Mouse (Mus musculus) intestine, postnatal 0 days (tissue): Measurements from ENCODE around the gene Zgpat. TPM values are rescaled to one million over a fixed set of nuclear protein-coding genes. Genes with fewer than 3 reads are reported as not detected.

Experiments used
- ATAC-seq: fragments of 200-750 bp; cut with Nextera tagmentation; 2 replicates; pipeline ENCODE4 v1.8.0; 2017; ENCODE audit warnings: mild to moderate bottlenecking, moderate TSS enrichment, moderate library complexity
- H3K27ac ChIP-seq: fragments of 300-500 bp; sonication (generic); 2 replicates; pipeline ENCODE4 v1.5.1; 2014; ENCODE audit warnings: mild to moderate bottlenecking, low read depth, low read length, moderate library complexity
- H3K27me3 ChIP-seq: fragments of 300-500 bp; sonication (generic); replicated peaks from 2 replicates; pipeline ENCODE4 v1.6.1; 2014; ENCODE audit warnings: low read length, mixed read lengths; ENCODE audit not compliant: control insufficient read depth, insufficient read depth
- H3K36me3 ChIP-seq: fragments of 300-500 bp; sonication (generic); 2 replicates; pipeline ENCODE4 v1.6.1; 2014; ENCODE audit warnings: mild to moderate bottlenecking, moderate library complexity; ENCODE audit not compliant: control insufficient read depth, insufficient read depth
- H3K4me1 ChIP-seq: fragments of 300-500 bp; sonication (generic); replicated peaks from 2 replicates; pipeline ENCODE4 v1.6.1; 2014; ENCODE audit warnings: antibody characterized with exemption, low read length, mixed read lengths; ENCODE audit not compliant: control insufficient read depth, insufficient read depth
- H3K4me2 ChIP-seq: fragments of 300-500 bp; sonication (generic); replicated peaks from 2 replicates; pipeline ENCODE4 v1.6.1; 2014; ENCODE audit warnings: low read depth, mild to moderate bottlenecking, moderate library complexity
- H3K4me3 ChIP-seq: fragments of 300-500 bp; sonication (generic); 2 replicates; pipeline ENCODE4 v1.5.1; 2014; ENCODE audit warnings: low read depth, low read length
- H3K9ac ChIP-seq: fragments of 300-500 bp; sonication (generic); 2 replicates; pipeline ENCODE4 v1.6.1; 2014; ENCODE audit warnings: mild to moderate bottlenecking, low read depth, low read length
- H3K9me3 ChIP-seq: fragments of 300-500 bp; sonication (generic); 2 replicates; pipeline ENCODE4 v1.6.1; 2016; ENCODE audit warnings: mixed run types; ENCODE audit not compliant: control insufficient read depth
- CTCF ChIP-seq: sonication (generic); IDR thresholded peaks from 2 replicates; pipeline ENCODE4 v1.5.1; 2016; ENCODE audit warnings: low read depth, mild to moderate bottlenecking, control low read depth, antibody characterized with exemption, moderate library complexity
- WGBS: fragments of 180-500 bp; shearing (Covaris S2); extraction: QIAGEN DNeasy Blood & Tissue Kit; methylation state at CpG from one replicate; pipeline ENCODE4 v1.1.7; 2014; 5-methylcytosine and 5-hydroxymethylcytosine counted together
- polyA plus RNA-seq: library from polyadenylated mRNA; unstranded; fragments of >200 nt; fragmentation: Nextera tagmentation; extraction: Ambion mirVana; gene quantifications from 2 replicates; pipeline ENCODE4 v1.2.1, GENCODE M21; 2015

The Zgpat gene
- polyA plus RNA-seq, 1 experiment from 2014 or later = 23.8 TPM

GRCm38 (mm10) chr2:181419359-181419758, 54.6 kb downstream of the Zgpat start:
- no peak for TF ChIP-seq CTCF
- Histone ChIP-seq H3K4me3 (no peak overlapping the region), H3K4me1 (no peaks in the 10 kb centered on the region), H3K4me2 (no peak overlapping the region), H3K27ac (no peak overlapping the region), H3K36me3 (peaks cover 3% of the 10 kb centered on the region; the same call in 1 of the 2 replicates), H3K9ac (no peak overlapping the region), H3K27me3 (no peaks in the 10 kb centered on the region), H3K9me3 (no peaks in the 10 kb centered on the region)
- ATAC-seq = no peak
- WGBS = 70% methylated on average over 7 of the region's 7 CpGs

GRCm38 (mm10) chr2:181420426-181420825, 55.7 kb downstream of the Zgpat start:
- Histone ChIP-seq H3K4me2 (no peak overlapping the region), H3K9me3 (no peaks in the 10 kb centered on the region), H3K27me3 (no peaks in the 10 kb centered on the region), H3K4me1 (no peaks in the 10 kb centered on the region), H3K36me3 (peaks cover 3% of the 10 kb centered on the region; the same call in 1 of the 2 replicates), H3K4me3 (no peak overlapping the region), H3K9ac (no peak overlapping the region), H3K27ac (no peak overlapping the region)
- no peak for TF ChIP-seq CTCF
- WGBS = 64% methylated on average over 4 of the region's 4 CpGs
- ATAC-seq = no peak

- Histone ChIP-seq H3K27ac (no peak overlapping the region), H3K27me3 (no peaks in the 10 kb centered on the region), H3K36me3 (peaks cover 3% of the 10 kb centered on the region; the same call in 1 of the 2 replicates), H3K9ac (no peak overlapping the region), H3K4me1 (no peaks in the 10 kb centered on the region), H3K9me3 (no peaks in the 10 kb centered on the region), H3K4me3 (no peak overlapping the region), H3K4me2 (no peak overlapping the region)
- no peak for ATAC-seq
- no peak for TF ChIP-seq CTCF
- 67% methylated on average over 4 of the region's 4 CpGs for WGBS
Measured at GRCm38 (mm10) chr2:181420903-181421638, 56.3 kb downstream of the Zgpat start.

GRCm38 (mm10) chr2:181423834-181424233, 59.1 kb downstream of the Zgpat start:
- Histone ChIP-seq H3K4me3 (no peak overlapping the region), H3K9me3 (no peaks in the 10 kb centered on the region), H3K4me1 (no peaks in the 10 kb centered on the region), H3K9ac (no peak overlapping the region), H3K27ac (no peak overlapping the region), H3K36me3 (peaks cover 3% of the 10 kb centered on the region; the same call in 1 of the 2 replicates), H3K4me2 (no peak overlapping the region), H3K27me3 (no peaks in the 10 kb centered on the region)
- ATAC-seq = no peak
- 83% methylated on average over 9 of the region's 9 CpGs for WGBS
- TF ChIP-seq CTCF = no peak

Other genes starting within 250 kb of the Zgpat start
- 0.51 and 0.72 TPM in 2 replicates for gene Kcnq2, start 229.6 kb upstream of the Zgpat start, polyA plus RNA-seq
- 0.38 and 0.58 TPM in 2 replicates for gene Eef1a2, start 207.9 kb upstream of the Zgpat start, polyA plus RNA-seq
- 197 TPM in 2 replicates for gene Ppdpf, start 177.7 kb upstream of the Zgpat start, polyA plus RNA-seq
- 1.9 and 2.4 TPM in 2 replicates for gene Ptk6, start 162.1 kb upstream of the Zgpat start, polyA plus RNA-seq
- gene Srms, start 151.7 kb upstream of the Zgpat start, polyA plus RNA-seq = 0.17 and 0.20 TPM in 2 replicates
- gene Fndc11, start 144.9 kb upstream of the Zgpat start, polyA plus RNA-seq = 0.13 TPM in 1 of 2 replicates, not detected in the other
- gene Helz2, start 122.9 kb upstream of the Zgpat start, polyA plus RNA-seq = 5.7 and 6.9 TPM in 2 replicates
- gene Gmeb2, start 76.9 kb upstream of the Zgpat start, polyA plus RNA-seq = 5.4 and 5.8 TPM in 2 replicates
- 28.9 and 32.3 TPM in 2 replicates for gene Stmn3, start 50.4 kb upstream of the Zgpat start, polyA plus RNA-seq
- gene Rtel1, start 45.2 kb upstream of the Zgpat start, polyA plus RNA-seq = 10.0 and 10.5 TPM in 2 replicates
- 32.1 TPM in 2 replicates for gene Arfrp1, start 476 bp downstream of the Zgpat start, polyA plus RNA-seq
- gene Lime1, start 15.2 kb downstream of the Zgpat start, polyA plus RNA-seq = 6.7 and 8.6 TPM in 2 replicates
- gene Zbtb46, start 94.5 kb downstream of the Zgpat start, polyA plus RNA-seq = 2.1 and 2.3 TPM in 2 replicates
- 0.07 TPM in 1 of 2 replicates, not detected in the other for gene Abhd16b, start 128.3 kb downstream of the Zgpat start, polyA plus RNA-seq
- 83.7 and 88.2 TPM in 2 replicates for gene Tpd52l2, start 132.2 kb downstream of the Zgpat start, polyA plus RNA-seq
- gene Dnajc5, start 155.6 kb downstream of the Zgpat start, polyA plus RNA-seq = 60.4 and 62.9 TPM in 2 replicates
- gene Uckl1, start 220.0 kb downstream of the Zgpat start, polyA plus RNA-seq = 49.4 and 60.2 TPM in 2 replicates
- gene Prpf6, start 226.9 kb downstream of the Zgpat start, polyA plus RNA-seq = 30.6 and 33.9 TPM in 2 replicates
- 13.0 and 16.2 TPM in 2 replicates for gene Zfp512b, start 227.9 kb downstream of the Zgpat start, polyA plus RNA-seq
- gene Samd10, start 234.3 kb downstream of the Zgpat start, polyA plus RNA-seq = 18.5 and 18.8 TPM in 2 replicates